Mouse (Mus musculus) effector memory CD4-positive, alpha-beta T cell, adult 7 months (primary cell): Measurements from ENCODE around the gene Ctsk. TPM values are rescaled to one million over a fixed set of nuclear protein-coding genes. Genes with fewer than 3 reads are reported as not detected.

Source experiments
- polyA plus RNA-seq: library from polyadenylated mRNA; unstranded; fragments of 100-300 nt; shearing (Covaris generic); gene quantifications from one replicate; pipeline ENCODE4 v1.2.1, GENCODE M21; 2017

Gene Ctsk
- polyA plus RNA-seq, result not detected

DNA sequence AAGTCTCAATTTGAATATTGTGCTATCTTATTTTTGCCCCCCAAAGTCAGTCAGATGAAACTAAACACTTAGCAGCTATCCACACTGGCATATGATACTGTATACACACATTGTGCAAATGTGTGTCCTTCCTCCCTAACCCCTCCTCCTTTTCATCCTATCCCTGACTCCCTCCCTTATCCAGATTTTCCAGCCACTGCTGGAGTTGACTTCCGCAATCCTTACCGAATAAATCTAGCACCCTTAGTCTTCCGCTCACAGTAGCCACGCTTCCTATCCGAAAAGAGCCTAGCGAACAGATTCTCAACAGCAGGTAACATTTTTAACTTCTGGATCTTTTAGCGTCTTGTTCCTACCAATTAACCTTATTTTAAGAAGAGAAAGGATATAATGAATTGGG, at the start of gene Ctsk:
Ctsk (plus strand) TSS at position 233 of the 400 bp plus-strand sequence.

GRCm38 (mm10) chr3:95526622-95527211, 27.7 kb downstream of the Ctsk start, which contains the start of gene Ctss:
TSS of gene Ctss (plus strand) at chr3:95526786.

Other genes starting within 250 kb of the Ctsk start
- gene Bnipl, start 248.1 kb upstream of the Ctsk start, polyA plus RNA-seq, result not detected
- 27.4 TPM for gene Mindy1, start 217.9 kb upstream of the Ctsk start, polyA plus RNA-seq
- 8.4 TPM for gene Prune1, start 217.2 kb upstream of the Ctsk start, polyA plus RNA-seq
- 2.0 TPM for gene Anxa9, start 192.1 kb upstream of the Ctsk start, polyA plus RNA-seq
- 204 TPM for gene Cers2, start 184.5 kb upstream of the Ctsk start, polyA plus RNA-seq
- gene Setdb1, start 142.1 kb upstream of the Ctsk start, polyA plus RNA-seq, result 20.6 TPM
- gene 4930558C23Rik, start 96.4 kb upstream of the Ctsk start, polyA plus RNA-seq, result not detected
- gene Arnt, start 64.9 kb upstream of the Ctsk start, polyA plus RNA-seq, result 57.2 TPM
- gene Ctss, start 27.5 kb downstream of the Ctsk start, polyA plus RNA-seq, result 104 TPM
- gene Hormad1, start 60.4 kb downstream of the Ctsk start, polyA plus RNA-seq, result 0.27 TPM
- 14.2 TPM for gene Golph3l, start 89.7 kb downstream of the Ctsk start, polyA plus RNA-seq
- gene Ensa, start 125.7 kb downstream of the Ctsk start, polyA plus RNA-seq, result 125 TPM
- gene Mcl1, start 159.5 kb downstream of the Ctsk start, polyA plus RNA-seq, result 491 TPM
- 3.4 TPM for gene Adamtsl4, start 188.7 kb downstream of the Ctsk start, polyA plus RNA-seq
- 6.8 TPM for gene Ecm1, start 240.3 kb downstream of the Ctsk start, polyA plus RNA-seq